Mouse (Mus musculus) cerebellum, postnatal 4 days (tissue): ENCODE data around the gene Mcts1.

ENCODE experiments used
- DNase-seq, 2 experiments: peaks; one replicate each; pipeline ENCODE4 v3.0.0; 2022; ENCODE audit warnings: low spot score in 2 of 2, mixed read lengths in 1 of 2

The Mcts1 gene

DNA sequence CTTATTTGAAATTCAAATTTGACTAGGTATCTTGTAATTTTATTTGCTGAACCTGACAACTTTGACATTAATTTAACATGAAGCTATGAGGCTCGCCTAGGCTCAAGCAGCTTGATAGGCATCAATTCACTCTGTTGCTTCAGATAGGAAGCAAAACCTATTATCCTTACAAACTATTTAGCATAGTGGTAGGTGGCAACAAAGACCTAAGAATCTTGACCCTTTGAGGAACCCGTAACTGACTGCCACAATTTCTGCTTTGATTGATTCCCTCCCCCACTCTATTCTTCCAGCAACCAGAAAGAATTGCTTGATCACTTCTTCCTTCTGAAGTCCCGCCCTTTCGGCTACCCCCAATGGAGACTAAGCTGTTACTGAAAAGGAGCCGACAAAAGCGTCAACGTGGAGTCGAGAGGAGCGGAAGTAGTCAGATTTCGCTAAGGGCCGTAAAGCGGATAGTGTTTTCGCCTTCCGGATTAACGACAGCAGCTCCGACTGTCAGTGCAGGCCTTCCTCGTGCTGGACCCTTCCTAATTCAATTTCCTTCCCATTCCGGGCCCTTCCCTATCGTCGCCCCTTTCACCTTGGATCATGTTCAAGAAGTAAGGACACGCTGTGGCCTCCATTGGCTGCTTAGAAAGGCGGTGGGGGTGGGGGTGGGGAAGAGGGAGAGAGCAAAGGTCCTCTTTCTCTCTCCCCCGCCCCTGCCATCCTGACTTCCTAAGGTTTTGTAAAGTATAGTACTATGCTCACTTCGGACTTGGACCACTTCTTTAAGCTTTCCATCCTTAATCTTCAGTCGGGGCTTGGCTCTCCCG lies at the start of gene Mcts1:
TSS of gene Mcts1 (plus strand) at position 402 of the 818 bp plus-strand sequence.
- peak in 1 of 2 experiments; percentile 59 for DNase-seq

DNA sequence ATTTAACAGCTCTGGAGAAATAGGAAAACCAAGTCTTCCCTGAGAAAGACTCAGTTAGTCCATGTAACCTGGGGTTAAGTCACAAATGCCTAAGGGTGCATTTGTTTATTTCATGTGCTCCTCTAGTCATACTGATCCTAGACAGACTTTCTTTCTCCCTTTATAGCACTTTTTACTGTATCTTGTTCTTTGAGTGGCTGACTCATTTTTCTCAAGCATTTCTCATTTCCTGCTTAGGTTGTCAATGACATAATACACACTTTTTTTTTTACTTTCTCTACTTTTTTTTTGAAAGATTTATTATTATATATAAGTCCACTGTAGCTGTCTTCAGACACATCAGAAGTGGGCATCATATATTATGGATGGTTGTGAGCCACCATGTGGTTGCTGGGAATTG lies 47.1 kb upstream of the Mcts1 start:
- DNase-seq: no peak

DNA sequence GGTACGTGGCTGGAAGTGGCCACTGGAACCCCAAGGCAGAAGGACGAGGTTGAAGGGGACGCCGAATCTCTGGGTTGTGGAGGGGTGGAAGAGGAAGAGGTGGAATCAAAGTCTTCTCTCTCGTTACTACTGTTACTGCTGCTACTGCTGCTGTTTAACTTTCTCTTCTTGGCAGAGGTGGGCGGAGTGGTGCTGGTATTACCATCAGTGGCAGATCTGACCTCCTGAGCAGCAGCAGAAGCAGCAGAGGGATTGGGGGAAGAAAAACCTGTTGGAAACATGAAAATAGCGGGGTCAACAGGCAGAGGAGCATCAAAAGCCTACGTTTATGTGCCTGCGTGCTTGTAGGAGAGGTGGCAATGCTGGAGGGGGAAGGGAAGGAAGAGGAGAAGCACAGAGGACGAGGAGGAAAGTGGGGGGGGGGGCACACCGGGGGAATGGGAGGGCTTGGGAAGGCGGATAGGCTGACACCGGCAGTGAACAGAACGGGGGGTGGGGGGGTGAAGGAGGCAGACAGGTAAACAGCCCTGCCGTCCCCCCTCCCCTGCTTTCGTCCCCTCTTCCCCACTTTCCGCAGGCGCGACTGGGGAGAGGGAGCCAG lies 36.3 kb upstream of the Mcts1 start:
- DNase-seq: peak in 1 of 2 experiments; percentile 3

DNA sequence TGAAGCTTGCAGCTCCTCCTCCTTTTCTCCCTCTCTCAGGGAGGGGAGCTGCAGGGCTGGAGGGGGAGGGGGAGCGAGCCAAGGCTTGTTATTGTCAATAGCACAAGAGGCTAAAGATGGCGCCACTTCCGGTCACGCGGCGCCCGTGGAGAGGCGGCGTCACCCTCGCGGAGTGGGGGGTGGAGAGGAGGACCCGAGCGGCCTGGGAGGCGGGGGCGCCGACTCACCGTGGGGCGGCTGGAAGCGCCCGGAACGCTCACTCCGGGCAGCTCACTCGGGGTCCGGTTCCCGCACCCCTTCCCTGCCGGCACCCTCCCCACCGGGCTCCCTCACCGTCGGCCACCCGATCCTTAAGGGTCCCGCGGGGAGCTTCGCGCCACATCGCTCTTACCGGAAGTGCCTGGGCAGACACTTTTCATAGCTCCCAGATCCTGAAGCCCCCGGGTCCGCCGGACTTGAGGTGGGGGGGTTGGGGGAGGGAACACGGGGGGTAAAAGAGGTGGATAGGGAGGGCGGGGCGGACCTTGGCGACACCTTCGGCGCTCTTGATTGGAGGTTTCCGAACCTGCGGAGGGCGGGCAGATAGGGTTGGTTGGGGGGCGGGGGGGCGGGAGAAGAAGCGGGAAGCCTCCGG lies 35.7 kb upstream of the Mcts1 start:
- peak; percentile 48 to 78 for DNase-seq

DNA sequence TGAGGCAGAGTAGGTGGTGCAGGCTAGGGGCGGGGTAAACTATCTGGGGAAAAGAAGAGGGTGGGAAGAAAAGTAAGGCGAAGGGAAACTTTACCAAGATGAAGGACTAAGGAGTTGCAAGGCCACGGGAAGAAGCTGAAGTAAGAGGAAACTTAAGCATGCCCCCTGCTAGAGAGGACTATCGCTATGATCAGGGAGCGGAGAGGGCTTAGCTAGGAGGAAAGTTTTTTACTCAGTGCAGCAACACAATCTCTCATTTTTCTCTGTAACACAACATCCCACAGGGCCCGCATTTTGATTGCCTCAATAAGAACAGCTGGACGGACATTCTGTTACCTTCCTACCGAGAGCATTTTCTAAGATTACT lies 35.2 kb upstream of the Mcts1 start:
- DNase-seq: no peak

DNA sequence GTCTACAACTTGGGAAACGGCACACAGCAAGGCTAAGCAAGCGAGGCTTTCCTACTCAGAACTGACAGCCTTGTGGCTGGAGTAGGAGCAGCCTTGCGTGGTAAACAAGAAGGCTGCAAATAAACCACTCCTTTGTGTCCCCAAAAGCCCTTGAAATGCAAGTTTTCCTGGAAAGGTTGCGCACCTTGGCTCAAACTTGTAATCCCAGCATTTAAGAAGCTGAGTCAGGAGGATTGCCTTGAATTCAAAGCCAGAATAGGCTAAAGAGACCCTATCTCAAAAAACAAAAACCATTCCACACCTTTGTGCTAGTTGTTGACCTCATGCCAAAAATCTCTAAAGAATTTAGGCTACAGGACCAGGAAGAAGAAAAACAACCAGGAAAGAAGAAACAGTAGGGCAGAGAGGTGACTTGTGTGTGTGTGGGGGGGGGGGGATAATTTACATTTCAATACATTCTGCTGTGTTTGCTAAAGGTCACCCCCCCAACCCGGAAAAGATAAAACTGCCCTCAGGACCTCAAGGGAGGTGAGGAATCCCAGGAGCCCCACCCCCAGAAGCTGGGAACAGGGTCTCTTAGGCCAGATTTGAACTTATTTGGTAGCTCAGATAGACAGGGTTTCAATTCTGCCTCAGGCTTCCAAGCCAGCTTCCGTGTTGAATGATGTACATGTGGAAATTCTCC lies 33.7 kb upstream of the Mcts1 start:
- no peak for DNase-seq

DNA sequence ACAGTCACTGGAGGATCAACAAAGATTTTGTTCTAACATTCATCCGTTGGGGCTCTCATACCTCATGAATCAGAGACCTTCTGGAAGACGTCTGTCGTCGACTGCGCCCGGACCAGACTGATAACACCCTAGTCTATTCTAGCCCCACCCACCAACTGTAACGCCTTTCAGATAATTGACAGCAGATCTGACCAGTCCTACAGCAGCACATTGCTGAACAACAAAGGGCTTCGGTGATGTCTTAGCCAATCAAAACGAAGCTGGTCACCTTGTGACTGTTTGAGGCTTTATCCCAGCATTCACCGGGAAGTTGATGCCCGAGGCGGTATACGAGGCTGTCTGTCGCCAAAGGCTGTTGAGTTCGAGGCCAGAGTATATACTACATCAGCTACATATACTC lies 24.3 kb upstream of the Mcts1 start, which contains the start of gene Cul4b:
TSS of gene Cul4b (minus strand) at position 119 of the 400 bp plus-strand sequence.
- DNase-seq: no peak

DNA sequence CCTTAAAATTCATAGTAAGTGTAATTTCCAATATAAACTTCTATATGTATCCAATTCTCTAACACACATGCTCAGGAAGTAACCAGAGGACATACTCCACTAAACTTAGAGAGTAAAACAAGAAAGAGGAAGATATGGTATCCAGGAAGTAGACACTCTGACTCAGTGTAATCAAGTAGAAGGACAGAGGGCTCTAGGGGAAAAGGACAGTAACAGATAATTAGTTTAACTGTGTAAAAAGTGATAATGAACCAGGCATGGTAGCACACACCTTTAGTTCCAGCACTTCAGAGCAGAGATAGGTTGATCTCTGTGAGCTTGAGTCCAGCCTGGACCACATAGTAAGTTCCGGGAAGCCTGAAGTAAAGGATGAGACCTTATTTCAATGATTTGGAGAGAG lies 19.2 kb upstream of the Mcts1 start:
- DNase-seq: no peak

DNA sequence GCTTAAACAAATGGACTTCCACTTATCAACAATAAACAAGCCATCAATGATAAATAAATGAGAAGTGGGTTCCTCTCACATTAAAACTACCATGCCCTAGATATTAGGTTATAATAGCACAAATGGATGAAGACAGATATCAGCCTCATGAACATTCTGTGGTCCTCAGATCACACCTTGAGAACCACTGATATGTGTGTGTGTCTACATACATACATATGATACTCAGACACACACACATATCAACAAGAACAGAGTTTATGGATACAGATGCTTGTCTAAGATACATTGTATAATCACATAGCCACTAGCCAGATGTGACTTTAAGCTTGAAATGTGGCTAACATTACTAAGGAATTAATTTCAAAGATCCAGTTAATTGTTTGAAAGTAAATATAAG lies 17.1 kb upstream of the Mcts1 start:
- DNase-seq: no peak

DNA sequence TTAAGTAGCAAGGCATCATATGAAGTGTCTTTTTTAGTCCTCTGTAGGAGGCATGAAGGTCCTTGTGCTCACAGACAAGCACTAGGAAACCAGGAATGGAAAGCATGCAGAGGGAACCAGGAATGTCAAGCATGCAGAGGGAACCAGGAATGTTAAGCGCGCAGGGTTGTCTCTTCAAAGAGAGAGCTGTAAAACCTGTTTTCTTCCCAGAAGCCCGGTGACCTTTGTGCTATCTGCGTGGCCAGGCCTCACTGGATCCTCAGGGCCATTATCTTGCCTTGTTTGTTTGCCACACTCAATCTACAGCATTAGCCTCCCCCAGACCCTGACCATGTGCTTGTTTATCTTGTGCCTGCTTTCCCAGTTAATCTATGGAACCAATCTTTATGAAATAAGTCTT lies 10.6 kb upstream of the Mcts1 start:
- DNase-seq: no peak

DNA sequence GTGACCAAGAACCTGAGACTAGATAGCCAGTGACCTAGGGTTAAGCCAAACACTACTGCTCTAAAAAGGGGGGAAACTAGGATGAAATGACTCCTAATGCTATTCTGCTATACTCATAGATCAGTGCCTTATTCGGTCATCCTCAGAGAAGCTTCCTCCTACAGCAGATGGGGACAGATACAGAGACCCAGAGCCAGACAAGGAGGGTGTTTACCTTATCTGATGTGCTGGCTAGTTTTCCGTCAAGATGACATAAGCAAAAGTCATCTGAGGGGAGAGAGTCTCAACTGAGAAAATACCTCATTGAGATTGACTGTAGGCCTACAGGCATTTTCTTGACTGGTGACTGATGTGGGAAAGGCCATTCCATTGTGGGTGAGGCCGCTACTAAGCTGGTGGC lies 8.6 kb upstream of the Mcts1 start:
- no peak for DNase-seq

DNA sequence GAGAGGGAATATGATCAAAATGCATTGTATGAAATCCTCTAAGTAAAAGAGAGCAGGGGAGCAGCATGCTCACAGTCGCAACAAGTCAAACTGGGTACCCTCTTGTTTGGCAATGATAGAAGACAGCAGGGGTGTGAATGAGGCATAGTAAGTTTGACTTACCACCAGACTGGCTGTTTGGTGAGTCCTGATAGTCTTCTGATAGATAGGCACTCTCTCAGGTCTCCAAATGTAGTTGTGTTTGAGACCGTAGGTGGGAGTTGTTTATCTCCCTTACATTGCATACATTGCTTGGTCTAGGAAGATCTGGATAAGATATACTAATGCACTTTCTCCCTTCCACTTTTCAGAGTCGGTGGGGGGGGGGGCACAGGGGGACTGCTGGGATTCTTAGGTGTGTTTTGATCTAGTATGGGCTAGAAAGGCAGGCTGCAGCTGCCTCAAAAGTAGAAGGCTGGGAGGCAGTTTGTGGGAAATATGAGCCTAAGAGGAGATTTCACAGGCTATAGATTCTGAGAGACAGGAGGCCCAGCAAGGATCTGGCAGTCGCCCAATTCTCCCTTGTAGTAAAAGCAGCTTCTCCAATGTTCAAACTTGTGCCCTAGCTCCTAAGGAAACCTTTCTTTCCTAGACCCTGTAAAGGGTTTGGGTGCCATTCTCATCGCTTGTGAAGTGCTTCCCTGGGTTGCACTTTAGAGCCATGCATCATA lies 7.0 kb upstream of the Mcts1 start:
- peak in 1 of 2 experiments; percentile 1 for DNase-seq

DNA sequence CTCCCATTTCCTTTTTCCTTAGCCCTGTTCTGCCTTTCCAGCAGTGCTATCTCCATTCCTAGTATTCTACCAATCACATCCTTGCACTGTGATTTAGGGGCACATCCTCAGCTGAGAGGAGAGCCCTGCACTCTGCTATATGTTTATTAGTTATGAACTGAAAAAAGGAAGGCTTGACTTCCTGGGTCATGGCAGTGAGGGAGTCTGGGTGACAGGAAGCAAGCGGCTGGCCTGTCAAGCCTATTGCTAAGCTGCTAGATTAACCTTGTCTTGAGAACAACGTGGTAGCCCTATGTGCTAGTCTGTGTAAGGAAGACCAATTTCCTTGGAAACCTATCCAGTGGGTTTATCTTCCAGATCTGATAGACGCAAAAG lies 604 bp downstream of the Mcts1 start:
- DNase-seq: peak in 1 of 2 experiments; percentile 1

DNA sequence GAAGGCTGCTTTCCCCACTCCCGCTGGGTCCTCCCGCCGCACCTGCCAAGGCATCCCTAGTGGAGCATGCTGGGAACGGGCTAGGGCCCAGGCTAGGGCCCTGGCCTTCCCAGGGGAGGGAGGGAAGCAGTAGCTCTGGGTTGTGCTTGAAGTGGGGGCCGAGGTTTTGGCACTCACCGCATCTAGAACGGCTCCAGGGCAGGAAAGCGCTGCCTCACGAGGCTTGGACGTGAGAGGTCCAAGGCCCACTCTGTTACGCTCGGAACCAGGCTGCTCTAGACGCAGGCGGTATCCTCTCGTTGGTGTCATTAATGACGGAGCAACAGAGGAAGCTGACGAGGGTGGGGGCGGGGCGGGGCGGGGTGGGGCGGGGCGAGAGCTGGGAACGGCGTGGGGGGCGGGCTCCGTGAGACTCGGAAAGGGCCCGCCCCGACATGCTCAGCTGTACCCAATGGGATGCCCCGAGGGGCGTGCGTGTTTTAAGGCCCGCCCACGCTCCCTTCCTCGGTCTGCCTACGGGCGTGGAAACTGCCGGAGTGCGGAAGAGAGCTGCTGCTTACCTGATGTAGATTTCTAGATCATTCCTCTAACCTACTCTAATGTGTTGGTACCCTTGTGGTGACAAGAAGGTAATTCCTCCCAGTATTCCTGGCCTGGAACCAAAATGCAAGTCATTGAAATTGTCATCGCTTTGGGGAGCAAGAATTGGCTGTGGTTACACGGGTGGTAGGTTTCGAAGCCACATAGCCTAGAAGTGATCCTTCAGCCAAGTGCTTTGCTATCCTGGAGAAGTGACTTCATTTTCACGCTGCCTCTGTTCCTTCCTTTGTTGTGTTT lies 34.6 kb downstream of the Mcts1 start, which contains the start of gene C1galt1c1:
TSS of gene C1galt1c1 (minus strand) at position 287 of the 837 bp plus-strand sequence.
- DNase-seq: peak; percentile 75 to 83

DNA sequence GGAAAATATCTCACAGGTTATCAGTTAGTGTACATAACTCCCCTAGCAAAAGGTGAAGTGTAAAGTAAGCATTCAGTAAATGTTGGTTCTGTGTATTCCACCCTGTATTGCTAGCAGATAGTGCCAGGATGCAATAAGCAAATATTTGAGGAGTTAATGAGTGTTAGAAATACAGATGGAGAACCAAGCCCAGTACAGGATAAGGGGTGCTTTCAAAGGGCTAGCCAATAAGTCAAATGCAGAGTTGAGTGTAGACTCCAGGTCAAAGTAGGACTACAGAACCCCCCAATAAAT lies 35.2 kb downstream of the Mcts1 start:
- DNase-seq: no peak

DNA sequence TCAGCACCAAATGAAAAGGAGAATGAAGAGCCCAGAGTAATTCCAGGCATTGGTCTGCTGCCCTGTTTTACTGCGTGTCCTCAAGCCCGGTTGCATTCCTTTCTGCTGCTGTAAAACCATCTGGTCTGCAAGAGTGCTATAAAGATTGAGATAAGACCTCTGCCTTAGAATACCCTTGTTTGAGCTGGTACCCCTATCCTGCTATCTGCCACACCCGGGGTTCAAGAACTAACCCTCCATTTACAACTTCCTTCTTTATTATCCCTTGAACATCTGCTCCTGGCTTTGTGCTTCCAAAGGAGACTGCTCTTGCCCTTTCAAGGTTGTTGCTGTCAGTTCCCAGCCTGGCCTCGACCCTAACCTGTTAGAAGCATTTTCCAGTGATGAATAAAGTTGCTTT lies 41.1 kb downstream of the Mcts1 start:
- no peak for DNase-seq

DNA sequence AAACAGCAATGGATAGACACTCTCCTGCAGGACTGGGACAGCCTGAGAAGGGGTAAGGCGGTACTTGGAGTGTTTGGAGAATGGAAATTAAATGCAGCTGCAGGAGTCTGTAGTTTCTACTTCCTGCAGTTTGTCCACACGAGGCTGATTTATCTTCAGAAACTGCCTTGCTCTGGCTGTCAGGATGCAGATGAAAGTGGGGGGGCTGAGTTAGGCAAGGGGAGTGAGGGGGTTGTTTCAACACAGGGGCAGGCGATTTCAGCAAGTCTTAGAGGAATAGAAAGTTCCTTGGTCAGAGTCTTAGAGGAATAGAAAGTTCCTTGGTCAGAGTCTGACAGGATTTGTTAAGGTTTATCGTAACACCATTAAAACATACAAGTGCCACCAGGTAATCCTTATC lies 41.8 kb downstream of the Mcts1 start:
- no peak for DNase-seq

DNA sequence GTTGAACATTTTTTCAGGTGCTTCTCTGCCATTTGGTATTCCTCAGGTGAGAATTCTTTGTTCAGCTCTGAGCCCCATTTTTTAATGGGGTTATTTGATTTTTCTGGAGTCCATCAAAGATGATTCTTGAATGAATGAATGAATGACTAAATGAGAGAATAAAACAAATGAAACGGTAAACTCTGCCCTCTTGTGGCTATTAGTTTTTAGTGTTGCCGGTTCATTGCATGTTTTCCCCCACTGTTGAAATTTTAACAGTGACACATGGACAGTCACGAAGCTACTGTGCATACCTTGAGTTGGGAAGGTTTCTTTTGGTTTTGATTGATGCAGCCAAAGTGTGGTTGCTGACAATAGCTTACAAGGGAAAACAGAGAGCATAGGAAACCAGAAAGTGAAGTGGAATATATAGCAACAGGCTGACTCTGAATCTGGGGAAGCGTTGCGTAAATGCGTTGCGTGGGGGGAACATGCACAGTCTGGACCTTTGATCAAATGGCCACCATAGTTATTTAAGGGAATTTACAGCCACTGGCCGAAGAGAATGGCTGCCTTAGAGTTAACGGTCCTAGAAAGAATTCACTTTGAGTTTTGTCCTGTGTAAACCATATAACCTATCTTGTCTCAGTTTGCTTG lies 50.1 kb downstream of the Mcts1 start:
- DNase-seq: no peak

DNA sequence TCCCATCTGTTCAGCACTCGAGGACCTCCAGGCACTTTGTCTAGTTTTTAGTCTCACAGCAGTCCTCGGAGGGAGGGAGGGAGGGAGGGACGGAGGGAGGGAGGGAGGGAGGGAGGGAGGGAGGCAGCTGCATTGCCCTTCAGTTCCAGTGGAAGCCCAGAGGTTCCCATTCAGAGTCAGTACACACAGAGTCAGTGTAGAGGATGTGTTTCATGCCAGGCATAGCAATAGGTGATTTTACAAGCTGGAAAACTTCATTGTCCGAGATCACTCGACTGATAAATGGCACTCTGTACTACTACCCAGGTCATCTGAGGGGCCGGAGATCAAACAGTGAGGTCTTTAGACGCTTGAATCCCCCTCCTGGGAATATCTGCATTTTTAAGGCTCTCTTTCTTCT lies 50.8 kb downstream of the Mcts1 start:
- DNase-seq: no peak

DNA sequence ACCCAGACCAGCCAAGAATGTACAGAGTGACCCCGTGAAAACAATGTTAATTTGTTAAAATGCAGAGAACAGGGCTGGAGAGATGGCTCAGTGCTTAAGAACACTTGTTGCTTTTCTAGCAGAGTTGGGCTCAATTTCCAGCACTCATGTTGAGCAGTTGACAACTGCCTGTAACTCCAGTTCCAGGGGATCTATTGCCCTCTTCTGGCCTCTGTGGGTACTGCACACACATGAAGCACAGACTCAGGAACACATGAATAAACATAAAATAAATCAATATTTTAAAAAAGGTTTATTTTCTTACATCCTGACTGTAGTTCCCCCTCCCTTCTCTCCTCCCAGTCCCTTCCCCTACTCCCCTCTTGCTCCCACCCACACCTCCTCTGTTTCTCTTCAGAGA lies 52.8 kb downstream of the Mcts1 start:
- DNase-seq: no peak
